Mouse (Mus musculus) CH12F3 (cell line): ENCODE data around the gene Schip1.

Source experiments
- in situ Hi-C: fragments of 300-500 bp; cut with MboI; formaldehyde crosslinking; loops from 2 replicates; pipeline ENCODE4 v1.14.3; 2020; ENCODE audit warnings: low sequenced_read_pairs

The Schip1 gene

GRCm38 (mm10) chr3:68605942-68606603, 541.5 kb downstream of the Schip1 start:
- in situ Hi-C loops, result loop anchor here (25.0 kb wide), 1 partner anchor 106 kb away; no protein-coding TSS in a partner anchor

DNA sequence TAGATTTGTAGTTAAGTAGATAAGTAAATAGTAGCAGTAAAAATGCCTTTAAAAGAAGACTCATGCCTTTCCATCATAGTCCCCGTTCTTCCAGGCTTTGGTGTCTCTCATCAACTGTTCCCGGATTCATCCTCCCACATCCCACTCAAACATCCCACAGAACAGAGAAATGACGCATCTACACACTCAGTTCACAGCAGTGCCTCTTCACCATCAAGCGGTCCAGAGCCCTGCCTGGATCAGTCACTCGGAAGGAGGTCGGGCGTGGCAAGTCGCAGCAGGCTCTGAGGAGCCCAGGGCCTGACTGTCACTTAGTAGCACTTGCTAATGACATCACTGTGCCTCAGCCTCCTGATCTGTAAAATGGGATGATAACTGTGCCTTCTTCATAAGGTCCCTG, 542.1 kb downstream of the Schip1 start:
- in situ Hi-C loops, result loop anchor here (25.0 kb wide), 1 partner anchor 106 kb away; no protein-coding TSS in a partner anchor

- in situ Hi-C loops, result loop anchor here (25.0 kb wide), 1 partner anchor 105 kb away; no protein-coding TSS in a partner anchor
Observed at GRCm38 (mm10) chr3:68607336-68607735, 542.7 kb downstream of the Schip1 start.

GRCm38 (mm10) chr3:68608848-68609497, 544.4 kb downstream of the Schip1 start:
- in situ Hi-C loops, result loop anchor here (25.0 kb wide), 1 partner anchor 103 kb away; no protein-coding TSS in a partner anchor

DNA sequence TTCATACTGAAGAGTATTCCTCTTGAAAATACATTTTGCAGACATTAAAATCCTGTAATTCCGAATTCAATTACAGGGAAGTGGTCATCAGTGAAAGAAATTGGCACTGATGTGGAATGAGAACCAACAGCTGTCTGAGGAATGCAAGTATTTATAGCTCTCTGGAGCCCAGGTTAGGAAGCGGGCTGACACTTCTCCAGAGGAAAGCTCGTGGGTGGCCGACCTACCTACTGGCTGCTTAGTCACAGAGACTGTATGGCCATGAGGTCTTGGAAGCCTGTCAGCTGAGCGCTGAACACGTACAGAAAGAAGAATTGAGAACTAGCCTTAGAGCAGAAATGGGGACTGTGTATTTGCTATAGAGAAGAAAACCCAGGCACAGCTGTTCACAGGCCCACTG, 545.4 kb downstream of the Schip1 start:
- in situ Hi-C loops, result loop anchor here (25.0 kb wide), 1 partner anchor 102 kb away; no protein-coding TSS in a partner anchor

DNA sequence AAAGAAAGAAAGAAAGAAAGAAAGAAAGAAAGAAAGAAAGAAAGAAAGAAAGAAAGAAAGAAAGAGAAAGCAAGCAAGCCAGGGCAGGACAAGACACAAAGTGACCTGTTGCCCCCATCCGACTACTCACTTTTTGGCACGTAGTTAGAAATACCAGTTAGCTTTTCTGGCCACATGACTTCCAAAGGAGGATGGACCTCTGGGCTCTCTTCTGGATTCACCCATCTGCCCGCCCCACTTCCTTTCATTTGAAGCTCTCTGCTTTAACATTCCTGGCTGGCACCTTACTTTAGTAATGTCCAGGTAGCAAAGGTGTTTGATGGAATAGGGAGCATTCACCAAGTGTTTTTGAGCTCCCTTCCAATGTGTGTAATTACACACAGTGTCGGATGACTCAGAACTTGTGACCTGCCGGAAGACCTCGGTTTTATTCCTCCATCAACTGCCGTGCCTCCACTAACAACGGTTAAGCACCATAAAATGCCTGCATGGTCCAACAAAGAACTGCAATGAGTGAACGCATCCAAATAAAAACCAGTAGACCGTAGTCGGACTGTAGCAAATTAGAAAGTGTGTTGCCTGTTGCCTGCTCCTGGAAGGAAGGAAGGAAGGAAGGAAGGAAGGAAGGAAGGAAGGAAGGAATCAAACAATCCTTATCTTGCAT, 546.1 kb downstream of the Schip1 start:
- in situ Hi-C loops, result loop anchor here (25.0 kb wide), 1 partner anchor 102 kb away; no protein-coding TSS in a partner anchor

GRCm38 (mm10) chr3:68615042-68615810, 550.6 kb downstream of the Schip1 start:
- in situ Hi-C loops, result loop anchor here (25.0 kb wide), 1 partner anchor 97 kb away; no protein-coding TSS in a partner anchor

- in situ Hi-C loops, result loop anchor here (25.0 kb wide), 1 partner anchor 96 kb away; no protein-coding TSS in a partner anchor
Observed at GRCm38 (mm10) chr3:68616363-68616762, 551.8 kb downstream of the Schip1 start.

GRCm38 (mm10) chr3:68617708-68618107, 553.1 kb downstream of the Schip1 start:
- in situ Hi-C loops, result loop anchor here (25.0 kb wide), 1 partner anchor 95 kb away; no protein-coding TSS in a partner anchor

DNA sequence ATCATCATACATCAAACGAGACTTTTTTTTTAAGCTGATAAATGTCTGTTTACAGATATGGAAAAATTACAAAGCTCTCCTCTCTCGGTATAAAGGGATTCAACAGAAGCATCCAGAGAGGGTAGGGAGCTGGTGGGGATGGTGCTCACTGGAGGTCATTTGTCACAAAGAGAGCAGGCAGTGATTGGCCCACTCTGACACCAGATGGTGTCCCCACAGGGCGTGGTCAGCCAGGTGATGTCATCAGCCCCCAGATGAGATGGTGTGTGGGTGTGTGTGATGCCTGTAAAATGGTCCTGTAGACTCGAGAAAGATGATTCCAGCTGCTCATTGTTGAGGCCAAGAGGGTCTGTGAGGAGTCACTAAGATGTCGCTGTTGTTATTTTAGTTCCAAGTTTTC, 554.5 kb downstream of the Schip1 start:
- in situ Hi-C loops, result loop anchor here (25.0 kb wide), 1 partner anchor 93 kb away; no protein-coding TSS in a partner anchor

DNA sequence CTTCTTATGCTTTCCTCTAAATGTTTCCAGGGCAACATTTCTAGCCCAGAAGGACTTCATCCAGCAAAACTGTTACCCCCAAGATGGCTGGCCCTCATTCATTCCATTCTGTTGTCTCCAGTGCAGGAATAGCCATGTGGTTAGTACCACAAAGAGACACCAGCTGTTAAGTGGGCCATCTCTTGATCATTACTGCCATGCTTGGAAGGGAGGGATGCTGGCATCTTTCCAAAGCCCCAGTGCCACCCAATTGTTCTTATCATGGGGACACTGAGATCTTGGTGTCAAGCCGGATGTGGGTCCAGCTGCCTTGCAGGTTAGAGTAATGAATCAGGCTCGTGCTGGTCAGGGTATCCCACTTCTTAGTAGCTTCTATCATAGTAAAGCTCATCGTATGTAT, 557.4 kb downstream of the Schip1 start:
- in situ Hi-C loops, result loop anchor here (25.0 kb wide), 1 partner anchor 90 kb away; no protein-coding TSS in a partner anchor

DNA sequence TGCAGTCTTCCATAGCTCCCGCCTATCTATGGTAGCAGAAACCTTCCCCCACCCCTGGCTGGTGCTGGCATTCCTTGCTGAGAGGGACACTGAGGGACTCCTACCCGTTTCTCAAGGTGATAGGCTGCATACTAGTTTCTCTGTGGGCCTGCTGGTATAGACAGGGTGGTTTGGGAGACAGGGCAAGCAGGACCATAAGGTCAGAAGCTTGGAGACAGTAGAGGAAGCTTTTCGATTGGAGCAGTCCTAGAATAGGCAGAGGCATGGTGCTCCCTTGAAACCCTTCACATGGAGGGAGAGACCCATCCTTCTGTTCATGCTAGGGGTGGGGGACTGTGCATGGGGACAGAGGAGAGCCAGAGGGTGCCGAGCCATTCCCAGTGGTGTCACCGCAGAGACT, 558.4 kb downstream of the Schip1 start:
- in situ Hi-C loops, result loop anchor here (25.0 kb wide), 1 partner anchor 89 kb away; no protein-coding TSS in a partner anchor

- in situ Hi-C loops, result loop anchor here (25.0 kb wide), 1 partner anchor 88 kb away; no protein-coding TSS in a partner anchor
Observed at GRCm38 (mm10) chr3:68624471-68624870, 559.9 kb downstream of the Schip1 start.

- in situ Hi-C loops, result no loop called here
Observed at GRCm38 (mm10) chr3:68630261-68630660, 565.7 kb downstream of the Schip1 start.

GRCm38 (mm10) chr3:68630821-68631220, 566.2 kb downstream of the Schip1 start:
- in situ Hi-C loops, result no loop called here

GRCm38 (mm10) chr3:68632714-68633113, 568.1 kb downstream of the Schip1 start:
- in situ Hi-C loops, result no loop called here

DNA sequence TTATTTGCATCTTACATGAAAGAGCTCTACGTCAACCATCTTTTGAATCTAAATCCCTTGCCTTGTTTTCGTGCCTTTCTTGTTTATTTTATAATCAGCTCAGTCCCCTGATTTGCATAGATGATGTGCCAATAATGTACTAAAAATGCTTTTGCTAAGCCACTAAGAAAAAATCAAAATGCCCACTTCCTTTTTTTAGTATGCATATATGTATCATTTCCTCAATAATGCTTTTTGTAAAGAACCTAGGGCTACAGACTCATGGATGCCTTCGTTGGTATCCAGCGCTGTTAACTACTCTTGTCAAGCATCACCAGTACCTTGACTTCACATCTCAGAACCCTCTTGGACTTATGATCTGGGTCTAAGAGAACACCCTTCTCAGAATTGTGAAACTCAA, 569.0 kb downstream of the Schip1 start:
- in situ Hi-C loops, result no loop called here

DNA sequence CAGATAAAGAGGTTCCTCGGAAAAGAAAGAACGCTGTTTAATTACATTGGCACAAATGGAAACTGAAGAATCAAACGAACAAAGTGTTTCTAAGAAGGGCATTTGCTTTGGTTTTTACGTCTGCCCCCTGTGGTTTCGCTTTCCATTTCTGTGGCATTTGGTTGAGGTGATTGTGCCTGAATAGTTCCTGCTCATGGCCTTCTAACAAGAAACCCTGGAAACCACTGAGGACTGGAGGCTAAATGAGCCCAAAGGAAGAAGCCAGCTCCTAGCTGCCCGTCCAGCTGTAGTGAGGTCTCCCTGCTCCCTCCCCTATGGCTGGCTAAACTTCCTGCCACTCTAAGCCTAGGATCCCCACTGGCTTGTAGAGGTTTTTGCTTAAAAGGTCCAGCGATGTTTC, 573.4 kb downstream of the Schip1 start:
- in situ Hi-C loops, result no loop called here

GRCm38 (mm10) chr3:68638703-68639102, 574.1 kb downstream of the Schip1 start:
- in situ Hi-C loops, result no loop called here

DNA sequence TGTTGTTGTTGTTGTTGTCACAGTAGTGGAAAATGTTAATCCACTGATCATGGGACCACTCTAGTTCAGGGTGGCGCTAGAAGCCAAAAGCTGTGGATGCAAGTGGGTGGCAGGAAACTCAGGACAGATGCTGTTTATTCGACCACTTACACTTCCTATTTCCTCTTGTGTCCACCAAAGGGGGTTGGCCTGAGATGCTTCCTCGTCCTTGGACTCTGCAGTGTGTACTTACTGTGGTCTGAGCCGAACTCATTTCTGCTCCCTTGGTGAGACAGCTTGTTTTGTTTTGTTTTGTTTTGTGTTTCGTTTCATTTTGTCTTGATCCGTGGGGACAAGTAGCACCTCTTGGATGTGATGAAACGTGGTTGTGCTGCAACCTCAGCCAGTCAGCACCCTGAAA, 578.3 kb downstream of the Schip1 start:
- in situ Hi-C loops, result no loop called here
